Mouse (Mus musculus) embryonic facial prominence, embryonic 14.5 days (tissue): ENCODE data around the gene Mkrn1. TPM values are rescaled to one million over a fixed set of nuclear protein-coding genes. Genes with fewer than 3 reads are reported as not detected.

Source experiments
- ATAC-seq: fragments of 200-750 bp; cut with Nextera tagmentation; 2 replicates; pipeline ENCODE4 v1.8.0; 2017; ENCODE audit warnings: low read depth, moderate number of reproducible peaks, moderate TSS enrichment
- DNase-seq: peaks from one replicate; pipeline ENCODE4 v3.0.0-alpha.2; 2015; ENCODE audit warnings: low spot score
- H3K27ac ChIP-seq: fragments of 300-500 bp; sonication (generic); replicated peaks from 2 replicates; pipeline ENCODE4 v1.5.1; 2014; ENCODE audit warnings: low read depth, mild to moderate bottlenecking, low read length, moderate library complexity
- H3K27me3 ChIP-seq: fragments of 300-500 bp; sonication (generic); replicated peaks from 2 replicates; pipeline ENCODE4 v1.6.1; 2014; ENCODE audit warnings: low read length; ENCODE audit not compliant: control insufficient read depth, insufficient read depth
- H3K36me3 ChIP-seq: fragments of 300-500 bp; sonication (generic); 2 replicates; pipeline ENCODE4 v1.6.1; 2014; ENCODE audit warnings: low read length, mixed read lengths; ENCODE audit not compliant: control insufficient read depth, insufficient read depth
- H3K4me1 ChIP-seq: fragments of 300-500 bp; sonication (generic); 2 replicates; pipeline ENCODE4 v1.6.1; 2014; ENCODE audit warnings: antibody characterized with exemption, low read length; ENCODE audit not compliant: control insufficient read depth, insufficient read depth
- H3K4me2 ChIP-seq: fragments of 300-500 bp; sonication (generic); 2 replicates; pipeline ENCODE4 v1.6.1; 2014; ENCODE audit warnings: low read depth, mild to moderate bottlenecking, low read length, moderate library complexity, mixed read lengths
- H3K4me3 ChIP-seq: fragments of 300-500 bp; sonication (generic); 2 replicates; pipeline ENCODE4 v1.5.1; 2014; ENCODE audit warnings: low read depth, mild to moderate bottlenecking, low read length
- H3K9ac ChIP-seq: fragments of 300-500 bp; sonication (generic); 2 replicates; pipeline ENCODE4 v1.6.1; 2014; ENCODE audit warnings: low read depth, mild to moderate bottlenecking, low read length, moderate library complexity, mixed read lengths
- H3K9me3 ChIP-seq: fragments of 300-500 bp; sonication (generic); 2 replicates; pipeline ENCODE4 v1.6.1; 2016; ENCODE audit warnings: low read length; ENCODE audit not compliant: control insufficient read depth
- WGBS: fragments of 180-500 bp; shearing (Covaris S2); extraction: QIAGEN DNeasy Blood & Tissue Kit; methylation state at CpG from one replicate; pipeline ENCODE4 v1.1.7; 2014; 5-methylcytosine and 5-hydroxymethylcytosine counted together
- polyA plus RNA-seq: library from polyadenylated mRNA; unstranded; fragments of >200 nt; fragmentation: Nextera tagmentation; extraction: Ambion mirVana; gene quantifications from 2 replicates; pipeline ENCODE4 v1.2.1, GENCODE M21; 2014

Gene Mkrn1
- polyA plus RNA-seq, 1 experiment from 2014 or later, result 72.4 TPM

GRCm38 (mm10) chr6:39400343-39400742, 19.9 kb downstream of the Mkrn1 start:
- DNase-seq, result peak; percentile 46
- peak; percentile 69; the same call in 1 of the 2 replicates for ATAC-seq
- H3K4me2 ChIP-seq, result no peak overlapping the region
- no peak overlapping the region for H3K9ac ChIP-seq
- H3K27me3 ChIP-seq, result no peaks in the 10 kb centered on the region
- H3K27ac ChIP-seq, result no peak overlapping the region
- H3K36me3 ChIP-seq, result peaks cover 33% of the 10 kb centered on the region
- 65% methylated on average over 7 of the region's 7 CpGs for WGBS
- no peaks in the 10 kb centered on the region for H3K4me1 ChIP-seq
- H3K9me3 ChIP-seq, result no peaks in the 10 kb centered on the region
- no peak overlapping the region for H3K4me3 ChIP-seq

GRCm38 (mm10) chr6:39398342-39398741, 21.9 kb downstream of the Mkrn1 start:
- 79% methylated on average over 9 of the region's 9 CpGs for WGBS
- H3K9ac ChIP-seq, result no peak overlapping the region
- H3K36me3 ChIP-seq, result peaks cover 18% of the 10 kb centered on the region; the same call in 1 of the 2 replicates

GRCm38 (mm10) chr6:39397046-39397445, 23.2 kb downstream of the Mkrn1 start:
- Histone ChIP-seq H3K27ac (no peak overlapping the region), H3K27me3 (no peaks in the 10 kb centered on the region), H3K4me2 (no peak overlapping the region), H3K4me3 (no peak overlapping the region), H3K36me3 (peaks cover 18% of the 10 kb centered on the region; the same call in 1 of the 2 replicates), H3K9ac (no peak overlapping the region), H3K4me1 (no peaks in the 10 kb centered on the region), H3K9me3 (no peaks in the 10 kb centered on the region)
- ATAC-seq (no peak), DNase-seq (no peak)
- WGBS, result 97% methylated on average over 6 of the region's 6 CpGs

More at GRCm38 (mm10) chr6:39398342-39398741, 21.9 kb downstream of the Mkrn1 start:
- no peak overlapping the region for H3K27ac ChIP-seq
- ATAC-seq, result no peak
- H3K4me3 ChIP-seq, result no peak overlapping the region
- H3K4me2 ChIP-seq, result no peak overlapping the region
- no peaks in the 10 kb centered on the region for H3K27me3 ChIP-seq
- no peaks in the 10 kb centered on the region for H3K4me1 ChIP-seq
- H3K9me3 ChIP-seq, result no peaks in the 10 kb centered on the region
- DNase-seq, result no peak

- WGBS, result 66% methylated on average over 4 of the region's 4 CpGs
- H3K9ac ChIP-seq, result no peak overlapping the region
- H3K9me3 ChIP-seq, result no peaks in the 10 kb centered on the region
- no peak overlapping the region for H3K4me2 ChIP-seq
- peaks cover 18% of the 10 kb centered on the region; the same call in 1 of the 2 replicates for H3K36me3 ChIP-seq
- H3K4me1 ChIP-seq, result no peaks in the 10 kb centered on the region
- ATAC-seq, result no peak
- DNase-seq, result no peak
- H3K4me3 ChIP-seq, result no peak overlapping the region
- H3K27me3 ChIP-seq, result no peaks in the 10 kb centered on the region
- no peak overlapping the region for H3K27ac ChIP-seq
These were observed 24.3 kb downstream of the Mkrn1 start for GRCm38 (mm10) chr6:39395916-39396315.

GRCm38 (mm10) chr6:39395471-39395870, 24.8 kb downstream of the Mkrn1 start:
- Histone ChIP-seq H3K36me3 (peaks cover 18% of the 10 kb centered on the region; the same call in 1 of the 2 replicates), H3K27ac (no peak overlapping the region), H3K4me3 (no peak overlapping the region), H3K4me1 (no peaks in the 10 kb centered on the region), H3K9me3 (no peaks in the 10 kb centered on the region), H3K4me2 (no peak overlapping the region), H3K9ac (no peak overlapping the region), H3K27me3 (no peaks in the 10 kb centered on the region)
- ATAC-seq, result no peak
- no peak for DNase-seq
- 70% methylated on average over 4 of the region's 4 CpGs for WGBS

GRCm38 (mm10) chr6:39389988-39390387, 30.3 kb downstream of the Mkrn1 start:
- H3K36me3 ChIP-seq, result no peaks in the 10 kb centered on the region
- H3K4me1 ChIP-seq, result no peaks in the 10 kb centered on the region
- ATAC-seq, result no peak
- H3K27me3 ChIP-seq, result no peaks in the 10 kb centered on the region
- H3K9ac ChIP-seq, result no peak overlapping the region
- WGBS, result 87% methylated on average over 2 of the region's 2 CpGs
- H3K27ac ChIP-seq, result no peak overlapping the region
- H3K9me3 ChIP-seq, result no peaks in the 10 kb centered on the region
- DNase-seq, result no peak
- no peak overlapping the region for H3K4me3 ChIP-seq
- no peak overlapping the region for H3K4me2 ChIP-seq

GRCm38 (mm10) chr6:39381125-39381880, 39.0 kb downstream of the Mkrn1 start, which contains the start of gene Rab19:
Gene Rab19 (plus strand): TSS chr6:39381175.
- no peaks in the 10 kb centered on the region for H3K27me3 ChIP-seq
- H3K4me2 ChIP-seq, result peak within 1 kb of the TSS; percentile 59
- H3K27ac ChIP-seq, result no peak within 1 kb of the TSS
- no peaks in the 10 kb centered on the region for H3K36me3 ChIP-seq
- H3K4me1 ChIP-seq, result no peaks in the 10 kb centered on the region; the same call in 1 of the 2 replicates
- no peaks in the 10 kb centered on the region for H3K9me3 ChIP-seq
- H3K4me3 ChIP-seq, result peak within 1 kb of the TSS; percentile 33
- peak within 1 kb of the TSS; percentile 39; the same call in 1 of the 2 replicates for H3K9ac ChIP-seq
- 6% methylated on average over 20 of the region's 20 CpGs for WGBS
- DNase-seq (peak; percentile 11), ATAC-seq (no peak)

GRCm38 (mm10) chr6:39380276-39380675, 40.0 kb downstream of the Mkrn1 start:
- no peaks in the 10 kb centered on the region for H3K36me3 ChIP-seq
- 93% methylated on average over 3 of the region's 3 CpGs for WGBS

GRCm38 (mm10) chr6:39379749-39380148, 40.5 kb downstream of the Mkrn1 start:
- Histone ChIP-seq H3K27me3 (no peaks in the 10 kb centered on the region), H3K4me3 (no peak overlapping the region), H3K27ac (no peak overlapping the region), H3K4me2 (no peak overlapping the region), H3K4me1 (peaks cover 7% of the 10 kb centered on the region; the same call in 1 of the 2 replicates), H3K36me3 (no peaks in the 10 kb centered on the region), H3K9ac (no peak overlapping the region), H3K9me3 (no peaks in the 10 kb centered on the region)
- ATAC-seq (no peak), DNase-seq (no peak)
- 80% methylated on average over 8 of the region's 8 CpGs for WGBS

More at GRCm38 (mm10) chr6:39380276-39380675, 40.0 kb downstream of the Mkrn1 start:
- Histone ChIP-seq H3K27ac (no peak overlapping the region), H3K27me3 (no peaks in the 10 kb centered on the region), H3K4me1 (peaks cover 7% of the 10 kb centered on the region; the same call in 1 of the 2 replicates), H3K4me2 (no peak overlapping the region), H3K9me3 (no peaks in the 10 kb centered on the region), H3K9ac (no peak overlapping the region), H3K4me3 (no peak overlapping the region)
- no peak for DNase-seq
- no peak for ATAC-seq
